Mouse (Mus musculus): ENCODE data around the gene Ms4a10. TPM values are rescaled to one million over a fixed set of nuclear protein-coding genes. Genes with fewer than 3 reads are reported as not detected.
A peak's percentile ranks its signal among the peaks of the same experiment; 100 is the strongest.

Gene Ms4a10
- polyA plus RNA-seq, 1 experiment, result 341 TPM

GRCm38 (mm10) chr19:10991911-10992310 lies 17.4 kb upstream of the Ms4a10 start:
- TF ChIP-seq CTCF (IDR thresholded peaks at IDR 0.05; ENCODE audit: extremely low read depth, insufficient read length, insufficient replicate concordance, low read depth, low read length), result no peak
- peaks cover 4% of the 10 kb centered on the region for H3K36me3 ChIP-seq (ENCODE audit: control insufficient read depth, insufficient read depth, low read length)
- no peaks in the 10 kb centered on the region for H3K27me3 ChIP-seq (ENCODE audit: control insufficient read depth, insufficient read depth, low read length)
- peaks cover 9% of the 10 kb centered on the region; the same call in 1 of the 2 replicates for H3K4me1 ChIP-seq (ENCODE audit: control insufficient read depth, insufficient read depth, insufficient read length, low read length)
- H3K4me3 ChIP-seq (ENCODE audit: low read depth, low read length), result no peak overlapping the region
- no peak overlapping the region for H3K27ac ChIP-seq (ENCODE audit: insufficient read depth, low read depth, low read length)

- no peaks in the 10 kb centered on the region for H3K27me3 ChIP-seq (ENCODE audit: control insufficient read depth, insufficient read depth, low read length)
- 54% methylated on average over 1 of the region's 1 CpGs for WGBS
Observed at GRCm38 (mm10) chr19:10990751-10991150, 16.3 kb upstream of the Ms4a10 start.

GRCm38 (mm10) chr19:10988563-10988962 lies 14.1 kb upstream of the Ms4a10 start:
- no peak overlapping the region for H3K27ac ChIP-seq (ENCODE audit: insufficient read depth, low read depth, low read length)
- H3K4me1 ChIP-seq (ENCODE audit: control insufficient read depth, insufficient read depth, insufficient read length, low read length), result peaks cover 9% of the 10 kb centered on the region; the same call in 1 of the 2 replicates
- H3K4me3 ChIP-seq (ENCODE audit: low read depth, low read length), result no peak overlapping the region
- H3K27me3 ChIP-seq (ENCODE audit: control insufficient read depth, insufficient read depth, low read length), result no peaks in the 10 kb centered on the region
- WGBS, result 41% methylated on average over 1 of the region's 1 CpGs
- no peaks in the 10 kb centered on the region for H3K36me3 ChIP-seq (ENCODE audit: control insufficient read depth, insufficient read depth, low read length)
- no peak for TF ChIP-seq POLR2A (IDR thresholded peaks at IDR 0.05; ENCODE audit: low read depth, low read length)
- TF ChIP-seq CTCF (IDR thresholded peaks at IDR 0.05; ENCODE audit: extremely low read depth, insufficient read length, insufficient replicate concordance, low read depth, low read length), result no peak

More at GRCm38 (mm10) chr19:10990751-10991150, 16.3 kb upstream of the Ms4a10 start:
- 0 out of 2 replicates have a peak, but pooled peaks cover under 1% of the 10 kb centered on the region for H3K36me3 ChIP-seq (ENCODE audit: control insufficient read depth, insufficient read depth, low read length)
- H3K4me1 ChIP-seq (ENCODE audit: control insufficient read depth, insufficient read depth, insufficient read length, low read length), result peaks cover 9% of the 10 kb centered on the region; the same call in 1 of the 2 replicates
- no peak overlapping the region for H3K4me3 ChIP-seq (ENCODE audit: low read depth, low read length)
- no peak overlapping the region for H3K27ac ChIP-seq (ENCODE audit: insufficient read depth, low read depth, low read length)
- no peak for TF ChIP-seq POLR2A (IDR thresholded peaks at IDR 0.05; ENCODE audit: low read depth, low read length)
- TF ChIP-seq CTCF (IDR thresholded peaks at IDR 0.05; ENCODE audit: extremely low read depth, insufficient read length, insufficient replicate concordance, low read depth, low read length), result no peak

GRCm38 (mm10) chr19:10985889-10986288 lies 11.4 kb upstream of the Ms4a10 start:
- peaks cover 14% of the 10 kb centered on the region for H3K4me1 ChIP-seq (ENCODE audit: control insufficient read depth, insufficient read depth, insufficient read length, low read length)
- WGBS, result 91% methylated on average over 4 of the region's 4 CpGs

GRCm38 (mm10) chr19:10984551-10984950 lies 10.1 kb upstream of the Ms4a10 start:
- Histone ChIP-seq H3K36me3 (ENCODE audit: control insufficient read depth, insufficient read depth, low read length) (no peaks in the 10 kb centered on the region), H3K27me3 (ENCODE audit: control insufficient read depth, insufficient read depth, low read length) (no peaks in the 10 kb centered on the region), H3K4me3 (ENCODE audit: low read depth, low read length) (no peak overlapping the region), H3K27ac (ENCODE audit: insufficient read depth, low read depth, low read length) (no peak overlapping the region), H3K4me1 (ENCODE audit: control insufficient read depth, insufficient read depth, insufficient read length, low read length) (peaks cover 24% of the 10 kb centered on the region)
- TF ChIP-seq POLR2A (IDR thresholded peaks at IDR 0.05; ENCODE audit: low read depth, low read length) (no peak), CTCF (IDR thresholded peaks at IDR 0.05; ENCODE audit: extremely low read depth, insufficient read length, insufficient replicate concordance, low read depth, low read length) (no peak)
- WGBS, result 93% methylated on average over 13 of the region's 13 CpGs

More at GRCm38 (mm10) chr19:10985889-10986288, 11.4 kb upstream of the Ms4a10 start:
- TF ChIP-seq POLR2A (IDR thresholded peaks at IDR 0.05; ENCODE audit: low read depth, low read length), result no peak
- TF ChIP-seq CTCF (IDR thresholded peaks at IDR 0.05; ENCODE audit: extremely low read depth, insufficient read length, insufficient replicate concordance, low read depth, low read length), result no peak
- H3K27me3 ChIP-seq (ENCODE audit: control insufficient read depth, insufficient read depth, low read length), result no peaks in the 10 kb centered on the region
- H3K27ac ChIP-seq (ENCODE audit: insufficient read depth, low read depth, low read length), result no peak overlapping the region
- H3K4me3 ChIP-seq (ENCODE audit: low read depth, low read length), result no peak overlapping the region
- H3K36me3 ChIP-seq (ENCODE audit: control insufficient read depth, insufficient read depth, low read length), result no peaks in the 10 kb centered on the region

GRCm38 (mm10) chr19:10983146-10983545 lies 8.7 kb upstream of the Ms4a10 start:
- WGBS, result 29% methylated on average over 14 of the region's 14 CpGs
- Histone ChIP-seq H3K27ac (ENCODE audit: insufficient read depth, low read depth, low read length) (no peak overlapping the region), H3K4me3 (ENCODE audit: low read depth, low read length) (peak overlapping the region; percentile 36), H3K27me3 (ENCODE audit: control insufficient read depth, insufficient read depth, low read length) (no peaks in the 10 kb centered on the region), H3K36me3 (ENCODE audit: control insufficient read depth, insufficient read depth, low read length) (no peaks in the 10 kb centered on the region), H3K4me1 (ENCODE audit: control insufficient read depth, insufficient read depth, insufficient read length, low read length) (peaks cover 22% of the 10 kb centered on the region)
- TF ChIP-seq CTCF (IDR thresholded peaks at IDR 0.05; ENCODE audit: extremely low read depth, insufficient read length, insufficient replicate concordance, low read depth, low read length) (peak; percentile 72), POLR2A (IDR thresholded peaks at IDR 0.05; ENCODE audit: low read depth, low read length) (no peak)

GRCm38 (mm10) chr19:10980210-10980609 lies 5.7 kb upstream of the Ms4a10 start:
- TF ChIP-seq POLR2A (IDR thresholded peaks at IDR 0.05; ENCODE audit: low read depth, low read length), result no peak
- no peak for TF ChIP-seq CTCF (IDR thresholded peaks at IDR 0.05; ENCODE audit: extremely low read depth, insufficient read length, insufficient replicate concordance, low read depth, low read length)
- peaks cover 24% of the 10 kb centered on the region for H3K4me1 ChIP-seq (ENCODE audit: control insufficient read depth, insufficient read depth, insufficient read length, low read length)
- peak overlapping the region; percentile 33 for H3K4me3 ChIP-seq (ENCODE audit: low read depth, low read length)
- H3K27me3 ChIP-seq (ENCODE audit: control insufficient read depth, insufficient read depth, low read length), result no peaks in the 10 kb centered on the region
- no peaks in the 10 kb centered on the region for H3K36me3 ChIP-seq (ENCODE audit: control insufficient read depth, insufficient read depth, low read length)
- WGBS, result 55% methylated on average over 5 of the region's 5 CpGs
- no peak overlapping the region for H3K27ac ChIP-seq (ENCODE audit: insufficient read depth, low read depth, low read length)

Data from small intestine, adult 2 months (tissue).